Mouse (Mus musculus) CH12.LX (cell line): Measurements from ENCODE around the gene Gm21915.

ENCODE experiments used
- CTCF ChIP-seq, 2 experiments: IDR thresholded peaks in 1 of 2; conservative IDR thresholded peaks in 1 of 2; 2 replicates each; pipeline ENCODE4 v1.5.1; 2011 to 2012; ENCODE audit warnings: low read depth in 2 of 2, low read length in 2 of 2, improper control_type of control experiment in 1 of 2, inconsistent platforms in 1 of 2, mild to moderate bottlenecking in 1 of 2, moderate library complexity in 1 of 2
- IRF4 ChIP-seq: IDR thresholded peaks from 2 replicates; pipeline ENCODE4 v1.6.1; 2014; ENCODE audit warnings: low read depth, mild to moderate bottlenecking, inconsistent platforms, low read length, improper control_type of control experiment
- POLR2A ChIP-seq: IDR thresholded peaks from 2 replicates; pipeline ENCODE4 v1.6.1; 2011; ENCODE audit warnings: low read depth, mild to moderate bottlenecking, improper control_type of control experiment, low read length
- RAD21 ChIP-seq: IDR thresholded peaks from 2 replicates; pipeline ENCODE4 v1.6.1; 2011; ENCODE audit warnings: low read depth, mild to moderate bottlenecking, low read length, improper control_type of control experiment, moderate library complexity
- RCOR1 ChIP-seq: conservative IDR thresholded peaks from 2 replicates; pipeline ENCODE4 v1.6.1; 2012; ENCODE audit warnings: low read depth, mild to moderate bottlenecking, inconsistent platforms, low read length, improper control_type of control experiment
- UBTF ChIP-seq: IDR thresholded peaks from 2 replicates; pipeline ENCODE4 v1.6.1; 2012; ENCODE audit warnings: low read depth, mild to moderate bottlenecking, inconsistent platforms, low read length, improper control_type of control experiment, moderate library complexity
- USF1 ChIP-seq: IDR thresholded peaks from 2 replicates; pipeline ENCODE4 v1.6.1; 2014; ENCODE audit warnings: low read depth, mild to moderate bottlenecking, inconsistent platforms, low read length, improper control_type of control experiment

DNA sequence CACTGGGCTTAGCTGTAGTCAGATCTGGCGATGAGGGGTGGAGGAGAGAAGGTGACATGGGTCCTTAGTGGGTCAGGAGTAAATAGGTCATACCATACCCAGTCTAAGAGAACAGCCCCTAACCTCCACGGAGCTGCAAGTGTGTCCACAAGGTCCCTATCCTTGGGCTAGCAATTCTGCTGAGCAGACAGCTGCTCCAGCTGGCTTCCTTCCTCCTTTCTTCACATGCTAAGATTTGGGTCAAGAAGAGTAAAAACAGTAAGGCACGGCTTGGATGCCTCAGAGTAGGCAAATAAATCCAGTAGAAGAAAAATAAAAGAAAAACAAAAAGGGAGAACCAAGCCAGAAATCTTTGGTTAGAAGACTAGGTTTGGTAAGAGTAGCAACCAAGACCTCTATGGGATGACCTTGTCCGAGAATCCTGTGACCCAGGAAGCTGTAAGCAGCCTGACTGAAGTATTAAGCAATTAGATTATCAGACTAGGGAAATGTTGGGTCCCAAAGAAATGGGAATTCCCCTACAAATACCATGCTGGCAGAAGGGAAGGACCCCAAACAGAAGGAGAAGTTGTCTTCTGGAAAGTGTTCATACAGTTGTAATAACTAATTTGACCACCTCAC is 19.1 kb upstream of the Gm21915 start:
- TF ChIP-seq CTCF (conservative IDR thresholded peaks at IDR 0.05 in 1 of 2, IDR thresholded peaks at IDR 0.05 in 1 of 2; ENCODE audit: low read depth in 2 of 2, low read length in 2 of 2) (no peak), UBTF (no peak), USF1 (no peak), RAD21 (no peak), IRF4 (no peak), POLR2A (no peak), RCOR1 (no peak)
